Mouse (Mus musculus) intestine, postnatal 0 days (tissue): Measurements from ENCODE around the gene Rars. TPM values are rescaled to one million over a fixed set of nuclear protein-coding genes. Genes with fewer than 3 reads are reported as not detected.
A peak's percentile ranks its signal among the peaks of the same experiment; 100 is the strongest.

ENCODE experiments used
- ATAC-seq: fragments of 200-750 bp; cut with Nextera tagmentation; 2 replicates; pipeline ENCODE4 v1.8.0; 2017; ENCODE audit warnings: mild to moderate bottlenecking, moderate TSS enrichment, moderate library complexity
- H3K27ac ChIP-seq: fragments of 300-500 bp; sonication (generic); 2 replicates; pipeline ENCODE4 v1.5.1; 2014; ENCODE audit warnings: mild to moderate bottlenecking, low read depth, low read length, moderate library complexity
- H3K27me3 ChIP-seq: fragments of 300-500 bp; sonication (generic); replicated peaks from 2 replicates; pipeline ENCODE4 v1.6.1; 2014; ENCODE audit warnings: low read length, mixed read lengths; ENCODE audit not compliant: control insufficient read depth, insufficient read depth
- H3K36me3 ChIP-seq: fragments of 300-500 bp; sonication (generic); 2 replicates; pipeline ENCODE4 v1.6.1; 2014; ENCODE audit warnings: mild to moderate bottlenecking, moderate library complexity; ENCODE audit not compliant: control insufficient read depth, insufficient read depth
- H3K4me1 ChIP-seq: fragments of 300-500 bp; sonication (generic); replicated peaks from 2 replicates; pipeline ENCODE4 v1.6.1; 2014; ENCODE audit warnings: antibody characterized with exemption, low read length, mixed read lengths; ENCODE audit not compliant: control insufficient read depth, insufficient read depth
- H3K4me2 ChIP-seq: fragments of 300-500 bp; sonication (generic); replicated peaks from 2 replicates; pipeline ENCODE4 v1.6.1; 2014; ENCODE audit warnings: low read depth, mild to moderate bottlenecking, moderate library complexity
- H3K4me3 ChIP-seq: fragments of 300-500 bp; sonication (generic); 2 replicates; pipeline ENCODE4 v1.5.1; 2014; ENCODE audit warnings: low read depth, low read length
- H3K9ac ChIP-seq: fragments of 300-500 bp; sonication (generic); 2 replicates; pipeline ENCODE4 v1.6.1; 2014; ENCODE audit warnings: mild to moderate bottlenecking, low read depth, low read length
- H3K9me3 ChIP-seq: fragments of 300-500 bp; sonication (generic); 2 replicates; pipeline ENCODE4 v1.6.1; 2016; ENCODE audit warnings: mixed run types; ENCODE audit not compliant: control insufficient read depth
- CTCF ChIP-seq: sonication (generic); IDR thresholded peaks from 2 replicates; pipeline ENCODE4 v1.5.1; 2016; ENCODE audit warnings: low read depth, mild to moderate bottlenecking, control low read depth, antibody characterized with exemption, moderate library complexity
- WGBS: fragments of 180-500 bp; shearing (Covaris S2); extraction: QIAGEN DNeasy Blood & Tissue Kit; methylation state at CpG from one replicate; pipeline ENCODE4 v1.1.7; 2014; 5-methylcytosine and 5-hydroxymethylcytosine counted together
- polyA plus RNA-seq: library from polyadenylated mRNA; unstranded; fragments of >200 nt; fragmentation: Nextera tagmentation; extraction: Ambion mirVana; gene quantifications from 2 replicates; pipeline ENCODE4 v1.2.1, GENCODE M21; 2015

Rars gene
- polyA plus RNA-seq, 1 experiment from 2014 or later, result 82.3 TPM

- H3K27me3 ChIP-seq, result no peaks in the 10 kb centered on the region
- H3K4me1 ChIP-seq, result no peaks in the 10 kb centered on the region
- no peak overlapping the region for H3K9ac ChIP-seq
- peaks cover 48% of the 10 kb centered on the region for H3K36me3 ChIP-seq
- no peaks in the 10 kb centered on the region for H3K9me3 ChIP-seq
- WGBS, result 83% methylated on average over 7 of the region's 7 CpGs
- no peak for ATAC-seq
- TF ChIP-seq CTCF, result no peak
- H3K4me2 ChIP-seq, result no peak overlapping the region
- H3K27ac ChIP-seq, result no peak overlapping the region
- H3K4me3 ChIP-seq, result no peak overlapping the region
Measured at GRCm38 (mm10) chr11:35866140-35866539, 31.8 kb upstream of the Rars start.

DNA sequence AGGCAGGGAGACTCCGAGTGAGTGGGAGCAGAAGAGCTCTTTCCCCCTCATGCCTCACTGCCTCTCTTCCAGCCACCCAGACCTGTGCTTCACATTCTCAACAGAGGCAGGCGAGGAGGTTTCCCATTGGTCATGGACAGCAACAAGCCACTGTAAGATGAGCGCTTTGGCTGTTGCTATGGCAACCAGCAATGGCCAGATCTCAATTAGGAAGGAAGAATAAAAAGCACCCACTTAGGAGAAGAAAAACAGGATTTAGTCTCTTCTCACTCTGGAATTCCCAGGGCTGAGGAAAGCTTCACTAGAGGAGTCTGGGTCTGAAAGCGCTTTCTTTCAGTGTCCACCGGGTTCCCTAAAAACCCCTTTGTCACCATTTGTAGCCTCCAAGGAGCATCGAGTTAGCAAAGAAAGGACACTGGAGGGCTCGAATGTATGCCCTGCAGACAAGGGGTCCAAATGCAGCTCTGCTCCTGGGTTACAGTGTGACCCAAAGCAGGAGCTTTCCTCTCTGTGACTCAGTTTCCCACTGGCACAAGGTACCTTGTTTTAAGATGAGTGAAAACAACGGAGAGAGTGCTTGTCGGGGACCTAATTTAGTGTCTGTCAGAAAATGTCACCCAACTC lies 30.8 kb upstream of the Rars start:
- H3K4me2 ChIP-seq, result no peak overlapping the region
- H3K36me3 ChIP-seq, result peaks cover 46% of the 10 kb centered on the region
- H3K4me1 ChIP-seq, result no peaks in the 10 kb centered on the region
- H3K9me3 ChIP-seq, result no peaks in the 10 kb centered on the region
- H3K27ac ChIP-seq, result no peak overlapping the region
- TF ChIP-seq CTCF, result no peak
- no peak overlapping the region for H3K9ac ChIP-seq
- 57% methylated on average over 9 of the region's 9 CpGs for WGBS
- H3K4me3 ChIP-seq, result no peak overlapping the region
- no peak for ATAC-seq
- H3K27me3 ChIP-seq, result no peaks in the 10 kb centered on the region

DNA sequence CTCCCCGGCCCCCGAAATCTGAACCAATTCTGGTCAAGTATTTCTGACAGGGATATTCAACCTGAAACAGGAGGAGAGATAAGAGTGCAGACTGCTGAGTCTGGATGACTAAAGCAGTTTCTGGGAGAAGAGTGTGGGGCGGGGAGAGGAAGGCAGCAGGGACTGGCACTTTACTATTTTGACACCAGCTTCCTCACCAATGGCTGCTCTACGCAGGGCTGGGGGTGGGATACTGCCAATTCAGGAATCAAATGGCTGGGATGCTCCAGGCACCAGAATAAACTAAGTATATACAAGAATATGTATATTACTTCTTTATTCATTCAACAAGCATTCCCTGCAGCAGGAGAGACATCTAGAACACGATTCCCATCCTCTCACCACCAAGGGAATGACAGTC lies 29.3 kb upstream of the Rars start:
- no peak overlapping the region for H3K4me3 ChIP-seq
- 90% methylated on average over 5 of the region's 5 CpGs for WGBS
- ATAC-seq, result no peak

DNA sequence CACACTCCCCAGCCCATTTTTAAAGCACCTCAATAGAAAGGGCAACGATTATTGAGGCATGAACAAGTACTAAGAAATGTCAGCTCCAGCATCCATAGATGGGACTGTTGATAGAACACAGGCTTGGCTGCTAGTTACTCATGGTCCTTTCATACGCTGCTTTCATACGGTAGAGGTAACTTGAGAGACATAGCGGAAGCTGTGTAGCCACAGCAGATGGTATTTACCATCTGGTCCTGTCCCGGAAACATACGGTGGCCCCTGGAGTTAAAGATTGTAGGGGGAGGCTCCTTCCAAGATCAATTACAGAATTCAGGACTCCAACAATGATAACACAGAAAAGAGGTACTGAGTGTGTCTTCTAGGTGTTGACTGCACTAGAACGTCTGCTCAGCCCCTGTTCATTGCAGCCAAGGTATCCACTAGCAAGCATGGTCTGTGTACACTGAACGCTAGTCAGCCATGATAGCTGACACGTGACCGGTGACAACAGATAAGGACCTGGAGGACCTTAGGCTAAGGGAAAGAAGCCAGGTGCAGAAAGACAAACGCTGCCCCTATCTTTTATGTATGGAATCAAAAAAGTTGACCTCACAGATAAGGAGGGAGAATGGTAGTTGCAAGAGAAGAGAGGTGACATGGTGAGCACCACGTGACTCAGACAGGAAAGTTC lies 23.2 kb upstream of the Rars start:
- ATAC-seq, result 0 out of 2 replicates have a peak, but pooled peaks have one; percentile 28
- no peaks in the 10 kb centered on the region for H3K4me1 ChIP-seq
- TF ChIP-seq CTCF, result no peak

More for the DNA sequence above, 29.3 kb upstream of the Rars start:
- no peak for TF ChIP-seq CTCF
- Histone ChIP-seq H3K4me2 (no peak overlapping the region), H3K27ac (no peak overlapping the region), H3K9me3 (no peaks in the 10 kb centered on the region), H3K36me3 (peaks cover 39% of the 10 kb centered on the region), H3K4me1 (no peaks in the 10 kb centered on the region), H3K9ac (no peak overlapping the region), H3K27me3 (no peaks in the 10 kb centered on the region)

DNA sequence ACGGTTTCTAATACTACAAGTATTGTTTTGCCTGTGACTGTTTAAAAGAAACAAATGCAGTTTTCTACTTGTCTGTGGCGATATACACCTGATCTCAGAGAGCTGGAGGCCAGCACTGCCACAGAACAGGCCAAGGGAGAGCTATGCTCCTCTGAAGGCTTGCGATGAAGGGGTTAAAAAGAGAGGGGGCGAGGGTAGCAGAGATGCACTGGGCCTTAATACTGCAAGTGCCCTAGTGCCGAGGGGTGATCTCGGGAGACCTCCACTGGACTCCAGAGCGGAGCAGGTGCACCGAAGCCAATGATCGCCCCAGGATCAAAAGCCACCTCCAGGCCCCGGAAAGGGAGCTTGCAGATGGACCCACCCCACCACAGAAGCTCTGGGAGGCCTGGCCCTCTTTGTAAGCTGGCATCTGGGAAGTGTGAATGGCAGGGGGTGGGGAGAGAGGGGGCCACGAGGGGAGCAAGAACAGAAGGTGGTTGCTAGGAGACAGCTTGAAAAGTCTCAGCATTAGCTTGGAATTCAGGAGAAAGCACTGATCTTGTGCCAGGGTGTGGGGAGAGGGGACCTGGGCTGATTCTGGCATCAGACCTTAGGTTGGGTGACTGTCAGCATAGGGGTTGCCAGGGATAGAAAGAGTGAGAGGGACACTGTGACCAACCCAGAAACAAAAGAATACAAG lies 22.2 kb upstream of the Rars start:
- H3K27me3 ChIP-seq, result no peaks in the 10 kb centered on the region
- H3K9me3 ChIP-seq, result no peaks in the 10 kb centered on the region
- ATAC-seq, result no peak
- no peaks in the 10 kb centered on the region for H3K4me1 ChIP-seq
- H3K4me3 ChIP-seq, result no peak overlapping the region
- WGBS, result 72% methylated on average over 11 of the region's 11 CpGs
- peaks cover 24% of the 10 kb centered on the region for H3K36me3 ChIP-seq
- H3K4me2 ChIP-seq, result no peak overlapping the region
- TF ChIP-seq CTCF, result no peak
- no peak overlapping the region for H3K27ac ChIP-seq
- H3K9ac ChIP-seq, result no peak overlapping the region

More for the DNA sequence above, 23.2 kb upstream of the Rars start:
- no peaks in the 10 kb centered on the region for H3K9me3 ChIP-seq
- no peak overlapping the region for H3K4me3 ChIP-seq
- no peak overlapping the region for H3K4me2 ChIP-seq
- H3K27me3 ChIP-seq, result no peaks in the 10 kb centered on the region
- no peak overlapping the region for H3K9ac ChIP-seq
- H3K36me3 ChIP-seq, result peaks cover 16% of the 10 kb centered on the region; the same call in 1 of the 2 replicates
- WGBS, result 68% methylated on average over 12 of the region's 12 CpGs
- no peak overlapping the region; the same call in 1 of the 2 replicates for H3K27ac ChIP-seq

GRCm38 (mm10) chr11:35855567-35855966 lies 21.3 kb upstream of the Rars start:
- Histone ChIP-seq H3K4me2 (no peak overlapping the region), H3K9me3 (no peaks in the 10 kb centered on the region), H3K4me1 (no peaks in the 10 kb centered on the region), H3K9ac (no peak overlapping the region), H3K27me3 (no peaks in the 10 kb centered on the region), H3K36me3 (peaks cover 27% of the 10 kb centered on the region), H3K27ac (no peak overlapping the region), H3K4me3 (no peak overlapping the region)
- 82% methylated on average over 7 of the region's 9 CpGs for WGBS
- TF ChIP-seq CTCF, result no peak
- ATAC-seq, result no peak
